Mouse (Mus musculus) T-cell, adult 66 days (primary cell): ENCODE results near the gene Crygs. TPM values are rescaled to one million over a fixed set of nuclear protein-coding genes. Genes with fewer than 3 reads are reported as not detected.

Experiments used
- total RNA-seq, 2 experiments: library from RNA; stranded (reverse); gene quantifications; 3 replicates in 1 of 2; 4 replicates in 1 of 2; pipeline ENCODE4 v1.2.4; 2023

Crygs gene
- total RNA-seq: not detected

DNA sequence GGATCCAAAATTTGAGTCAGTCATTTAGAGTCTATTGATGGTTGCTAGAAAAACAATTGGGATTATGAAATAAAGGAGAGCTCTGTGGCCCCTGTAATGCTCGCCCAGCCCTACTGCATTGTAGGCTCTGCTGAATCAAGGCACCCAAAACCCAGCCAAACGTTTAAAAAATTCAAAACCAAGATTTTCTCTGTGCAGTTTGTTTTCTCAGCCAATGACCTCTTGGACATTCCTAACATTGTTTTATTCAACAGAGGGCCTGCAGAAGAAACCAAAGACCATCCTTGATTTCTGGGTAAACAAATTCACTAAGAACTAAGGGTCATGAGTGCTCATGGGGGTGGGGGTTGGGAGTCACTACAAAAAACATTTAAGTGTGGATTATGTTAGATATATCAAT, at the start of gene Crygs:
TSS of gene Crygs (minus strand) at position 101 of the 400 bp plus-strand sequence.

DNA sequence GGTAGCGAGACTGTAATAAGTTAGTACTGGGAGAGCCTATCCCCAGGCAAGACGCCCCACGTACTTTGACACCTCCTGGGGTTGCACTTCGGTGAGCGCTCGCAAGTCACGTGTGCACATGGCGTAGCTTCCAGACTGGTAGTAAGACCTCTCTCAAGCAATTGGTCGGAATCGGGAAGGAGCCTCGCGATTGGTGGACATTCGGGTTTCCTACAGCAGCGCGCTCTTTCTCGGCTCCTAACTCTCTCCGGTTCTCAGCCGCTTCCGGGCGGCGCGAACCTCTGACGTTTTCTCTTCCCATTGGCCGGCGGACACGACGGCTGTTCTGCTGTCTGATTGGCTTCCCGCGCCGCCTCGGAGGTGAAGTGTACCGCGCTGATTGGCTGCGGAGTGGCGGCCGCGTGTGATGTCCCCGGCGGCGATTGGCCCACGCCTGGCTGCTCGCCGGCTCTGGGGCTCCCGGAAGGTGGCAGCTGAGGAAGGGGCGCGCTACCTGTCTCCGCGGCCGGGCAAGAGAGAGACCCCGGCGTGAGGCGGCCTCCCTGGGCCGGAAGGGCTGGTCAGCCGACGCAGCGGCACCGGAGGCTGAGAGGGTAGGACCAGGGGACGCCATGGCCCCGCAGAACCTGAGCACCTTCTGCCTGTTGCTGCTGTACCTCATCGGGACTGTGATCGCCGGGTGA, 46.2 kb upstream of the Crygs start, which contains the start of the genes Tbccd1 and Dnajb11:
TSS of gene Tbccd1 (minus strand) at position 239 of the 683 bp plus-strand sequence.
TSS of gene Dnajb11 (plus strand) at position 415 of the 683 bp plus-strand sequence.

Other genes with a start within 250 kb of the Crygs start
- gene Dgkg, start 154.4 kb downstream of the Crygs start, total RNA-seq: under 1 TPM; 0.83 to 0.87 TPM
- gene Tbccd1, start 46.1 kb upstream of the Crygs start, total RNA-seq: 10 to 100 TPM; 17.9 to 21.3 TPM
- 10 to 100 TPM; 53.1 to 53.9 TPM for gene Dnajb11, start 46.3 kb upstream of the Crygs start, total RNA-seq
- not detected for gene Ahsg, start 79.7 kb upstream of the Crygs start, total RNA-seq
- not detected for gene Fetub, start 106.8 kb upstream of the Crygs start, total RNA-seq
- gene Hrg, start 139.5 kb upstream of the Crygs start, total RNA-seq: not detected
- gene Kng2, start 217.9 kb upstream of the Crygs start, total RNA-seq: not detected
- not detected for gene Kng1, start 246.3 kb upstream of the Crygs start, total RNA-seq